Mouse (Mus musculus) MEL (cell line): ENCODE measurements around the gene Pgbd5. TPM values are rescaled to one million over a fixed set of nuclear protein-coding genes. Genes with fewer than 3 reads are reported as not detected.

Experiments
- DNase-seq: peaks from one replicate; pipeline ENCODE4 v3.0.0; 2011; ENCODE audit warnings: low read depth, low spot score
- H3K27ac ChIP-seq: 2 replicates; pipeline ENCODE4 v1.5.1; 2012; ENCODE audit warnings: low read depth, mild to moderate bottlenecking, control low read depth, low read length, moderate library complexity; ENCODE audit not compliant: control insufficient read depth
- H3K27me3 ChIP-seq, 2 experiments: fragments of 150-350 bp in 1 of 2; sonication (generic) in 1 of 2; 2 replicates each; pipeline ENCODE4 v1.6.1; 2012; ENCODE audit warnings: low read length in 2 of 2, mild to moderate bottlenecking in 2 of 2, improper control_type of control experiment in 1 of 2, moderate library complexity in 1 of 2; ENCODE audit not compliant: insufficient read depth in 2 of 2, control insufficient read depth in 1 of 2
- H3K36me3 ChIP-seq, 2 experiments: 2 replicates each; pipeline ENCODE4 v1.6.1; 2012 to 2014; ENCODE audit warnings: low read length in 2 of 2, improper control_type of control experiment in 1 of 2, inconsistent platforms in 1 of 2, mild to moderate bottlenecking in 1 of 2; ENCODE audit not compliant: insufficient read depth in 2 of 2, control insufficient read depth in 1 of 2
- H3K4me1 ChIP-seq, 2 experiments: fragments of 150-350 bp in 1 of 2; sonication (generic) in 1 of 2; 2 replicates each; pipeline ENCODE4 v1.6.1; 2012; ENCODE audit warnings: low read length in 2 of 2, improper control_type of control experiment in 1 of 2, mild to moderate bottlenecking in 1 of 2; ENCODE audit not compliant: insufficient read depth in 2 of 2, control insufficient read depth in 1 of 2
- H3K4me3 ChIP-seq, 2 experiments: fragments of 150-350 bp in 1 of 2; sonication (generic) in 1 of 2; 2 replicates each; pipeline ENCODE4 v1.5.1; 2012; ENCODE audit warnings: low read depth in 2 of 2, low read length in 2 of 2, mild to moderate bottlenecking in 2 of 2, moderate library complexity in 2 of 2, control low read depth in 1 of 2, improper control_type of control experiment in 1 of 2; ENCODE audit not compliant: control insufficient read depth in 1 of 2, insufficient read depth in 1 of 2
- H3K79me2 ChIP-seq: 2 replicates; pipeline ENCODE4 v1.6.1; 2012; ENCODE audit warnings: mild to moderate bottlenecking, low read length, moderate library complexity; ENCODE audit not compliant: control insufficient read depth, poor library complexity, insufficient read depth
- H3K9ac ChIP-seq: 2 replicates; pipeline ENCODE4 v1.6.1; 2012; ENCODE audit warnings: low read depth, mild to moderate bottlenecking, control low read depth, low read length, moderate library complexity; ENCODE audit not compliant: control insufficient read depth, poor library complexity, severe bottlenecking
- H3K9me3 ChIP-seq: fragments of 150-350 bp; sonication (generic); replicated peaks from 2 replicates; pipeline ENCODE4 v1.6.1; 2012; ENCODE audit warnings: mild to moderate bottlenecking, low read length, improper control_type of control experiment, moderate library complexity; ENCODE audit not compliant: insufficient read depth
- CHD1 ChIP-seq: IDR thresholded peaks from 2 replicates; pipeline ENCODE4 v1.6.1; 2012; ENCODE audit warnings: low read depth, mild to moderate bottlenecking, inconsistent platforms, low read length, improper control_type of control experiment
- CTCF ChIP-seq, 3 experiments: IDR thresholded peaks in 2 of 3; conservative IDR thresholded peaks in 1 of 3; 2 replicates each; pipeline ENCODE4 v1.5.1; 2011 to 2012; ENCODE audit warnings: low read length in 3 of 3, low read depth in 2 of 3, mild to moderate bottlenecking in 2 of 3, improper control_type of control experiment in 1 of 3, inconsistent platforms in 1 of 3, mixed read lengths in 1 of 3, moderate library complexity in 1 of 3; ENCODE audit not compliant: control insufficient read depth in 1 of 3, insufficient read depth in 1 of 3, poor library complexity in 1 of 3, severe bottlenecking in 1 of 3
- ELF1 ChIP-seq: IDR thresholded peaks from 2 replicates; pipeline ENCODE4 v1.6.1; 2014; ENCODE audit warnings: low read depth, mild to moderate bottlenecking, inconsistent platforms, low read length, improper control_type of control experiment, moderate library complexity
- EP300 ChIP-seq, 2 experiments: IDR thresholded peaks; 2 replicates each; pipeline ENCODE4 v1.6.1; 2011; ENCODE audit warnings: improper control_type of control experiment in 2 of 2, low read length in 2 of 2, low read depth in 1 of 2, mild to moderate bottlenecking in 1 of 2
- ETS1 ChIP-seq: IDR thresholded peaks from 2 replicates; pipeline ENCODE4 v1.6.1; 2012; ENCODE audit warnings: low read depth, mild to moderate bottlenecking, inconsistent platforms, low read length, improper control_type of control experiment, moderate library complexity
- GABPA ChIP-seq: IDR thresholded peaks from 2 replicates; pipeline ENCODE4 v1.6.1; 2012; ENCODE audit warnings: low read depth, mild to moderate bottlenecking, inconsistent platforms, low read length, improper control_type of control experiment, moderate library complexity
- MAX ChIP-seq: IDR thresholded peaks from 2 replicates; pipeline ENCODE4 v1.6.1; 2011; ENCODE audit warnings: low read length, improper control_type of control experiment
- MAZ ChIP-seq: IDR thresholded peaks from 2 replicates; pipeline ENCODE4 v1.6.1; 2012; ENCODE audit warnings: low read depth, mild to moderate bottlenecking, inconsistent platforms, low read length, improper control_type of control experiment
- MEF2A ChIP-seq: IDR thresholded peaks from 2 replicates; pipeline ENCODE4 v1.6.1; 2014; ENCODE audit warnings: low read depth, mild to moderate bottlenecking, inconsistent platforms, low read length, improper control_type of control experiment; ENCODE audit not compliant: poor library complexity, insufficient replicate concordance, severe bottlenecking; ENCODE audit errors: extremely low read depth
- NELFE ChIP-seq: IDR thresholded peaks from 2 replicates; pipeline ENCODE4 v1.6.1; 2011; ENCODE audit warnings: low read depth, low read length, improper control_type of control experiment
- NRF1 ChIP-seq: IDR thresholded peaks from 2 replicates; pipeline ENCODE4 v1.6.1; 2014; ENCODE audit warnings: low read depth, mild to moderate bottlenecking, inconsistent platforms, low read length, improper control_type of control experiment, moderate library complexity; ENCODE audit not compliant: poor library complexity, insufficient read depth, severe bottlenecking
- POLR2AphosphoS2 ChIP-seq: IDR thresholded peaks from 2 replicates; pipeline ENCODE4 v1.6.1; 2011; ENCODE audit warnings: low read length, improper control_type of control experiment
- POLR2AphosphoS5 ChIP-seq: IDR thresholded peaks from 2 replicates; pipeline ENCODE4 v1.6.1; 2012; ENCODE audit warnings: low read depth, borderline replicate concordance, mild to moderate bottlenecking, inconsistent platforms, low read length, moderate library complexity, mixed read lengths
- RAD21 ChIP-seq: IDR thresholded peaks from 2 replicates; pipeline ENCODE4 v1.6.1; 2011; ENCODE audit warnings: mild to moderate bottlenecking, low read depth, low read length, improper control_type of control experiment
- SIN3A ChIP-seq: IDR thresholded peaks from 2 replicates; pipeline ENCODE4 v1.6.1; 2012; ENCODE audit warnings: low read length, improper control_type of control experiment, inconsistent platforms
- TBP ChIP-seq: IDR thresholded peaks from 2 replicates; pipeline ENCODE4 v1.8.0; 2011; ENCODE audit warnings: low read depth, low read length, improper control_type of control experiment
- UBTF ChIP-seq: IDR thresholded peaks from 2 replicates; pipeline ENCODE4 v1.6.1; 2012; ENCODE audit warnings: low read depth, mild to moderate bottlenecking, inconsistent platforms, low read length, improper control_type of control experiment, moderate library complexity, borderline replicate concordance; ENCODE audit not compliant: insufficient read depth
- USF1 ChIP-seq: IDR thresholded peaks from 2 replicates; pipeline ENCODE4 v1.6.1; 2014; ENCODE audit warnings: low read depth, mild to moderate bottlenecking, inconsistent platforms, low read length, improper control_type of control experiment, moderate library complexity
- USF2 ChIP-seq, 2 experiments: IDR thresholded peaks; 2 replicates each; pipeline ENCODE4 v1.6.1; 2011 to 2012; ENCODE audit warnings: improper control_type of control experiment in 2 of 2, low read length in 2 of 2, borderline replicate concordance in 1 of 2, inconsistent platforms in 1 of 2, low read depth in 1 of 2, mild to moderate bottlenecking in 1 of 2; ENCODE audit not compliant: insufficient read depth in 1 of 2
- ZKSCAN1 ChIP-seq: IDR thresholded peaks from 2 replicates; pipeline ENCODE4 v1.6.1; 2012; ENCODE audit warnings: low read depth, mild to moderate bottlenecking, inconsistent platforms, low read length, improper control_type of control experiment, moderate library complexity
- polyA plus RNA-seq, 2 experiments: library from polyadenylated mRNA; stranded (reverse) in 1 of 2; unstranded in 1 of 2; fragments of >175 nt in 1 of 2; fragments of >200 nt in 1 of 2; gene quantifications; 2 replicates each; pipeline versions ENCODE4 v1.2.1 to v1.2.4; 2012; ENCODE audit warnings: low replicate concordance in 2 of 2, low read depth in 1 of 2; ENCODE audit not compliant: insufficient read length in 2 of 2, insufficient read depth in 1 of 2, missing spikeins in 1 of 2
- total RNA-seq: library from RNA; depleted of rRNA; stranded (reverse); fragments of 300-350 nt; gene quantifications from 2 replicates; pipeline ENCODE4 v1.2.3, GENCODE M21; 2012

Pgbd5 gene
- total and polyA plus RNA-seq, 3 experiments, result not detected

GRCm38 (mm10) chr8:124435170-124435569, 4.3 kb downstream of the Pgbd5 start:
- no peak overlapping the region for H3K9ac ChIP-seq
- TF ChIP-seq ELF1 (no peak), EP300 (IDR thresholded peaks at IDR 0.05; ENCODE audit: low read depth in 1 of 2, low read length in 2 of 2) (no peak), TBP (no peak), UBTF (no peak), CTCF (IDR thresholded peaks at IDR 0.05 in 2 of 3, conservative IDR thresholded peaks at IDR 0.05 in 1 of 3; ENCODE audit: control insufficient read depth in 1 of 3, insufficient read depth in 1 of 3, low read depth in 2 of 3, low read length in 3 of 3, poor library complexity in 1 of 3, severe bottlenecking in 1 of 3) (no peak), SIN3A (no peak), POLR2AphosphoS2 (no peak), CHD1 (no peak), MAX (no peak)
- TF ChIP-seq, all 39 proteins: peak for 0
- Histone ChIP-seq H3K4me3 (no peak overlapping the region), H3K27ac (no peak overlapping the region), H3K27me3 (no peaks in the 10 kb centered on the region), H3K36me3 (no peaks in the 10 kb centered on the region), H3K79me2 (no peaks in the 10 kb centered on the region), H3K4me1 (no peaks in the 10 kb centered on the region), H3K9me3 (no peaks in the 10 kb centered on the region)
- DNase-seq, result peak; percentile 15

GRCm38 (mm10) chr8:124434126-124434790, 5.2 kb downstream of the Pgbd5 start:
- no peaks in the 10 kb centered on the region for H3K79me2 ChIP-seq
- H3K4me3 ChIP-seq, result no peak overlapping the region
- H3K4me1 ChIP-seq, result no peaks in the 10 kb centered on the region
- H3K9ac ChIP-seq, result no peak overlapping the region
- no peaks in the 10 kb centered on the region for H3K9me3 ChIP-seq
- no peaks in the 10 kb centered on the region for H3K27me3 ChIP-seq
- no peak for DNase-seq
- no peak overlapping the region for H3K27ac ChIP-seq
- no peaks in the 10 kb centered on the region for H3K36me3 ChIP-seq
- no peak for TF ChIP-seq RAD21
- no peak for TF ChIP-seq NELFE
- no peak for TF ChIP-seq USF2 (IDR thresholded peaks at IDR 0.05; ENCODE audit: borderline replicate concordance in 1 of 2, insufficient read depth in 1 of 2, low read depth in 1 of 2, low read length in 2 of 2)
- no peak for TF ChIP-seq UBTF
- TF ChIP-seq ETS1, result no peak
- TF ChIP-seq TBP, result no peak
- TF ChIP-seq MAZ, result no peak
- TF ChIP-seq POLR2AphosphoS2, result no peak
- no peak for TF ChIP-seq MAX
- no peak for TF ChIP-seq MEF2A
- TF ChIP-seq SIN3A, result no peak
- no peak for TF ChIP-seq USF1
- TF ChIP-seq CHD1, result no peak
- no peak for TF ChIP-seq NRF1
- TF ChIP-seq GABPA, result no peak
- no peak for TF ChIP-seq POLR2AphosphoS5
- no peak for TF ChIP-seq ZKSCAN1
- TF ChIP-seq EP300 (IDR thresholded peaks at IDR 0.05; ENCODE audit: low read depth in 1 of 2, low read length in 2 of 2), result no peak
